Mouse (Mus musculus) lung, embryonic 16.5 days (tissue): ENCODE results near the gene Rnf130. TPM values are rescaled to one million over a fixed set of nuclear protein-coding genes. Genes with fewer than 3 reads are reported as not detected.

Experiments used
- ATAC-seq: fragments of 200-750 bp; cut with Nextera tagmentation; 2 replicates; pipeline ENCODE4 v1.8.0; 2017; ENCODE audit warnings: low read depth, mild to moderate bottlenecking, moderate library complexity
- H3K27ac ChIP-seq: fragments of 300-500 bp; sonication (generic); 2 replicates; pipeline ENCODE4 v1.5.1; 2014; ENCODE audit warnings: mild to moderate bottlenecking, control low read depth, low read length
- H3K27me3 ChIP-seq: fragments of 300-500 bp; sonication (generic); 2 replicates; pipeline ENCODE4 v1.6.1; 2014; ENCODE audit warnings: low read depth, low read length, mixed read lengths; ENCODE audit not compliant: control insufficient read depth, insufficient read depth
- H3K36me3 ChIP-seq: fragments of 300-500 bp; sonication (generic); 2 replicates; pipeline ENCODE4 v1.6.1; 2014; ENCODE audit warnings: low read length; ENCODE audit not compliant: control insufficient read depth, insufficient read depth
- H3K4me1 ChIP-seq: fragments of 300-500 bp; sonication (generic); replicated peaks from 2 replicates; pipeline ENCODE4 v1.6.1; 2014; ENCODE audit warnings: low read length, mixed read lengths; ENCODE audit not compliant: control insufficient read depth, insufficient read depth
- H3K4me2 ChIP-seq: fragments of 300-500 bp; sonication (generic); 2 replicates; pipeline ENCODE4 v1.6.1; 2014; ENCODE audit warnings: low read depth, low read length, control low read depth
- H3K4me3 ChIP-seq: fragments of 300-500 bp; sonication (generic); 2 replicates; pipeline ENCODE4 v1.5.1; 2014; ENCODE audit warnings: mild to moderate bottlenecking, low read length, control low read depth
- H3K9ac ChIP-seq: fragments of 300-500 bp; sonication (generic); 2 replicates; pipeline ENCODE4 v1.6.1; 2014; ENCODE audit warnings: low read length, control low read depth
- H3K9me3 ChIP-seq: fragments of 300-500 bp; sonication (generic); 2 replicates; pipeline ENCODE4 v1.6.1; 2016; ENCODE audit warnings: low read length; ENCODE audit not compliant: control insufficient read depth
- WGBS: fragments of 180-500 bp; shearing (Covaris S2); extraction: QIAGEN DNeasy Blood & Tissue Kit; methylation state at CpG from one replicate; pipeline ENCODE4 v1.1.7; 2014; 5-methylcytosine and 5-hydroxymethylcytosine counted together
- polyA plus RNA-seq: library from polyadenylated mRNA; unstranded; fragments of >200 nt; fragmentation: Nextera tagmentation; extraction: Ambion mirVana; gene quantifications from 2 replicates; pipeline ENCODE4 v1.2.1, GENCODE M21; 2015

Rnf130 gene
- polyA plus RNA-seq, 1 experiment from 2014 or later, result 38.3 TPM

DNA sequence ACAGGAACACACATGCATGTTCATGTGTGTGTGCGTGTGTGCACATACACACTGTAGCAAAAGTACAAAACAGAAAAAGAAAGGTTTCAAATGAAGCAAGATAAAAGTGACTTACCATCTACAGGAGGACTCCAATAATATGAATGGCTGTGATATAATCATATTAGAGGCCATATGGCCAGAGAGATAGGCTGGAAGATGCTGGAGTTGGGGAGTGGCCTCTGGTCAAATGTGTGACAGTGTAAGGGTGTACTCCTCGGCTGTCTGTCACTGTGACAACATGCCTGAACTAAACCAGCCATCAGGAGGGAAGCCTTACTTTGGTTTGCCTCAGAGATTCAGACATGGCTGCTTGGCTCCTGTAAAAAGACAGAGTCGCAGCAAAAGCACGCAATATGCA, 40.1 kb upstream of the Rnf130 start:
- Histone ChIP-seq H3K27ac (no peak overlapping the region), H3K4me2 (no peak overlapping the region), H3K9ac (no peak overlapping the region), H3K36me3 (no peaks in the 10 kb centered on the region), H3K4me3 (no peak overlapping the region), H3K4me1 (no peaks in the 10 kb centered on the region), H3K9me3 (no peaks in the 10 kb centered on the region), H3K27me3 (no peaks in the 10 kb centered on the region)
- ATAC-seq, result no peak
- 82% methylated on average over 4 of the region's 4 CpGs for WGBS

DNA sequence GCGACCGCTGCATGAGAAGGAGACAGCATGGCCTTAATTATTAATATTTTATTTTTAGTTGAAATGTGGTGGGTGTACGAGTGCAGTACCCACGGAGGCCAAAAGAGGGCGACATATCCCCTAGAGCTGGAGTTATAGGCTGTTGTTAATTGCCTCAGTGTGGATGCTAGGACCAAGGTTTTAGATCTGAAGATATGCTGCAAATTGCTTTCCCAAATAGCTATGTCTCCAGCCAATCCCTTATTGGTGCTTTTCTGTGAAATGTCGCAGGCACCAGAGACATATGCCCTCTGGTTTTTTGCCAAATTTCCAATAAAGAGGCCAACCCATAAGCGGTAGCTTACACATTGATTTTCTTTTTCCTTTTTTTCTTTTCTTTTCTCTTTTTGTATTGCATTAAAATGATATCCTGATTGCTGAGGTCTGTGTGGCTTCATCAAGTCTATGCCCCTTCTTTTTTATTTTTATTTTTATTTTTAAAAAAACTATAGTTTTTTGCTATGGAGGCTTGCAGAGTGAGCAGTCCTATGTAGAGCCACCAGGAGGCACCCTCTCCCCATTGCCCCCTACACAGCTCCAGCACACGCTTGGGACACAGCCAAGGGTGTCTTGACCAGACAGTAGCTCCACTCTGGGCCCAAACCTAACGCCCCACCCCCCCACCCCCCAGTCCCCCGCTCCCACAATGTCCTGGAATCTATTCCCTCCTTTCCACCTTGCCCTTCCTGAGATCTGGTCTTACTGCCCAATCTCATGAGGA, 38.7 kb upstream of the Rnf130 start:
- peak; percentile 70; the same call in 1 of the 2 replicates for ATAC-seq
- WGBS, result 20% methylated on average over 10 of the region's 10 CpGs

DNA sequence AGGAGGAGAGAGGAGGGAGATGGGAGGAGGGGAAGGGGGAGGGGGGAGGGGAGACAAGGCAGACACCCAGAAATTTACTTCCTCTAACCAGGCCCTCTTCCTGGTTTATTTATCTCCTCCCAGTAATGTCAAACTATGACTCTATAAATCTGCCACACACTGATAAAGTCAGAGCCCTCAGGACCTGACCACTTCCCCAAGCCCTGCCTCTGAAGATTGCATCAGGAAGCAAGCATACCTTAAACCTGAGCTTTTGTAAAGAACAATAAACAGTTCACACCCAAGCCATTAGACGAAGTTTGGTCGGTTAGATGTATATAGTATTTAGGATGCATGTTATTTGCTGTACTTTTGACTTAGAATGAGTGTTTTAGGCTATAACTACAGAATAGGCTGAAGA, 30.6 kb upstream of the Rnf130 start:
- WGBS, result 25% methylated on average over 2 of the region's 2 CpGs
- no peaks in the 10 kb centered on the region; the same call in 1 of the 2 replicates for H3K4me1 ChIP-seq
- H3K27me3 ChIP-seq, result no peaks in the 10 kb centered on the region

More for the DNA sequence above, 38.7 kb upstream of the Rnf130 start:
- Histone ChIP-seq H3K4me1 (no peaks in the 10 kb centered on the region), H3K9ac (no peak overlapping the region), H3K4me2 (no peak overlapping the region), H3K27me3 (no peaks in the 10 kb centered on the region), H3K4me3 (no peak overlapping the region), H3K9me3 (no peaks in the 10 kb centered on the region), H3K27ac (no peak overlapping the region), H3K36me3 (no peaks in the 10 kb centered on the region)

DNA sequence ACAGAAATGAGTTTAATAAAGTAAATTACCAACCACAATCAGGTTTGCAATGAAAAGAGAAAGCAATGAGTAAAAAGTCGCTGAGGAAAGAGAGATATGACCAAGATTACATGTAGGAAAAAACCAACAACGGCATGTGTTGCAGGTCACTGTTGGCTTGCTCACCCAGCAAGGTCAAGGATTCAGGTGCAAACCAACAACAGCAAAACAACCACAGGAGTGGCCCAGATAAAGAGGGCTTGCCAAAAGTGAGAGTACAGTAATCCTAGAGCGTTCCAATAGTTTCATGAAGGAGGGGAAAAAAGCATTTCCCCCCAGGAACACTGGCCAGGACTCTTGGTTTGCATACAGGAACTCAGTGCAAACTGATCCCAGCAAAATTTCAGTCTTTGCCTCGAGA, 28.7 kb upstream of the Rnf130 start:
- no peak for ATAC-seq
- 62% methylated on average over 4 of the region's 4 CpGs for WGBS
- no peaks in the 10 kb centered on the region for H3K9me3 ChIP-seq
- H3K4me2 ChIP-seq, result no peak overlapping the region
- no peak overlapping the region for H3K4me3 ChIP-seq
- no peaks in the 10 kb centered on the region; the same call in 1 of the 2 replicates for H3K4me1 ChIP-seq
- no peaks in the 10 kb centered on the region for H3K27me3 ChIP-seq
- H3K9ac ChIP-seq, result no peak overlapping the region
- H3K27ac ChIP-seq, result no peak overlapping the region
- H3K36me3 ChIP-seq, result no peaks in the 10 kb centered on the region

More for the DNA sequence above, 30.6 kb upstream of the Rnf130 start:
- Histone ChIP-seq H3K9ac (no peak overlapping the region), H3K36me3 (no peaks in the 10 kb centered on the region), H3K9me3 (no peaks in the 10 kb centered on the region), H3K4me2 (no peak overlapping the region), H3K27ac (no peak overlapping the region), H3K4me3 (no peak overlapping the region)
- ATAC-seq, result no peak

DNA sequence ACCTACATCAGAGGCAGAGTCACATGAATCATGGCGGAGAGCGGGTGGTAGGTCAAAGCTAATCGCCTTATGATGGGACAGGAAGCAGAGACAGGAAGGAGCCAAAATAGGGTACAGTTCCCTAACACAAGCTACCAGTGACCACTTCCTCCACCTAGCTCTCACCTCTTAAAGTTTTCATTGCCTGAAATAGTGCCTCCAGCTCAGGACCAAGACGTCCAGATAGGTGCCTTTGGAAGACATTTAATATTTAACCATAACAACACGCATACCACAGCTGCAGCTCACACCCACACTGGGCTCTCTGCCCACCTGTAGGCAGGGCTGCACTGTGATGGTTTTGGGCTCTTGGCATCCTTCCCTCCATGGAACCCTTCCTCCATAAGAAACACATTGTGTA, 27.8 kb upstream of the Rnf130 start:
- H3K27ac ChIP-seq, result no peak overlapping the region
- WGBS, result 58% methylated on average over 5 of the region's 5 CpGs
- H3K4me3 ChIP-seq, result no peak overlapping the region
- ATAC-seq, result peak; percentile 41; the same call in 1 of the 2 replicates
- no peak overlapping the region for H3K4me2 ChIP-seq
- no peaks in the 10 kb centered on the region for H3K9me3 ChIP-seq
- no peaks in the 10 kb centered on the region for H3K36me3 ChIP-seq
- H3K4me1 ChIP-seq, result no peaks in the 10 kb centered on the region; the same call in 1 of the 2 replicates
- H3K9ac ChIP-seq, result no peak overlapping the region
- no peaks in the 10 kb centered on the region for H3K27me3 ChIP-seq

DNA sequence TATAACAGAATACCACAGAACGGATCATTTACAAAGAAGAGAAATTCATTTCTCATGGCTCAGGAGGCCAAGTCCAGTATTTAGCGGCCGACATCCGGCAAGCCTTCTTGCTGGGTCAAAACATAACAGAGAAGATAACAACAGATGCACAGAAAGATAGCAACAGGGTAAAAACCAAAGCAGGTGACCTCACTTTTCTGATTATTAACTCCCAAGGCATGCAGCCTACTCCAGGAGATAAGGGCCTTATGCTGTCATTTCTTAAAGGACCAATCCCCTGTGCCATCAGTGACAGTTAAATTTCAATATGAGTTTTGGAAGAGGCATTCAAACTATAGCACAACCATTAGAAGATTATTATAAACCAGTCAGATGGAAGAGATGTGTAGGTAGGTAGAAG, 22.3 kb upstream of the Rnf130 start:
- ATAC-seq, result no peak
- H3K9me3 ChIP-seq, result no peaks in the 10 kb centered on the region
- 74% methylated on average over 4 of the region's 4 CpGs for WGBS
- no peaks in the 10 kb centered on the region for H3K27me3 ChIP-seq
- H3K4me3 ChIP-seq, result no peak overlapping the region
- H3K36me3 ChIP-seq, result no peaks in the 10 kb centered on the region
- no peak overlapping the region for H3K4me2 ChIP-seq
- H3K27ac ChIP-seq, result no peak overlapping the region
- no peaks in the 10 kb centered on the region for H3K4me1 ChIP-seq
- H3K9ac ChIP-seq, result no peak overlapping the region

DNA sequence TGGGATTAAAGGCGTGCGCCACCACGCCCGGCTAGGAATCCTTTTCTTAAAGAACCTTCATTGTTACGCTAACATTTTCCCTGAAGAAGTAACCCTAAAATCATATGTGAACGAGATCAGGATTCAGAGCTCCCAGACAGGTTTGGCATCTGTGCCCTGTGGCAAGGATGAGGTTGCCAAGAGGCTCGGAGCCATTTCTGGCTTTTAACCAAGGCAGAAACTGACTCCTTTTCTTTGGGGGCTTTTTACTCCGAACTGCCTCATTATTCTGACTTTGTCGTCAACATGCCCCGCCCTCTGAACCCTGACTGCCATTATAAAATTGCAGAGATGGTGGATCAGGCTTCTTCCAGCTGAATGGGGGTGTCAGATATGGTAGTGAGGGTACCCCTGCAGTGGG, 17.4 kb upstream of the Rnf130 start:
- H3K9me3 ChIP-seq, result no peaks in the 10 kb centered on the region
- no peak for ATAC-seq
- H3K4me2 ChIP-seq, result no peak overlapping the region
- H3K4me1 ChIP-seq, result no peaks in the 10 kb centered on the region
- no peaks in the 10 kb centered on the region for H3K27me3 ChIP-seq
- no peak overlapping the region for H3K4me3 ChIP-seq
- no peaks in the 10 kb centered on the region for H3K36me3 ChIP-seq
- H3K27ac ChIP-seq, result no peak overlapping the region
- H3K9ac ChIP-seq, result no peak overlapping the region
- WGBS, result 76% methylated on average over 10 of the region's 10 CpGs

DNA sequence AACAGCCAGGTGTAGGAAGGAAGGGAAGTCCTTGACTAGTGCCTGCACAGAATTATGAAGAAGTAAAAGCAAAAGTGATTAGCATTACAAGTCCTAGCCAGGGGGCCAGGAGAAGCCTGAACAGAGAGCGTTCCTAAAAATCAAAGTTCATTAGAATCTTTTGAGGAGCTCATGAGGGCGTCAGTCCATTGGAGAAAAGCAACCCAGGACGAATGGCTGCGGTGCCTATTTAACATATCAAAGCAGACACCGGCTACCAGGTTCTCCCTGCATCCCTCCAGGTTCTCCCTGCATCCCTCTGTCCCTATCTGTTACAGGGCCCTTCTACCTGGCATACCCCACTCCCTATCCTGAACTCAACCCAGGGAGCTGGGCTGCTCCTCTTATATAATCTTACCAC, 16.9 kb upstream of the Rnf130 start:
- WGBS, result 35% methylated on average over 5 of the region's 5 CpGs
- H3K36me3 ChIP-seq, result no peaks in the 10 kb centered on the region
- H3K27ac ChIP-seq, result no peak overlapping the region
- no peak overlapping the region for H3K9ac ChIP-seq
- no peak for ATAC-seq
- no peaks in the 10 kb centered on the region for H3K9me3 ChIP-seq
- no peak overlapping the region for H3K4me2 ChIP-seq
- H3K4me1 ChIP-seq, result no peaks in the 10 kb centered on the region
- no peak overlapping the region for H3K4me3 ChIP-seq
- no peaks in the 10 kb centered on the region for H3K27me3 ChIP-seq

DNA sequence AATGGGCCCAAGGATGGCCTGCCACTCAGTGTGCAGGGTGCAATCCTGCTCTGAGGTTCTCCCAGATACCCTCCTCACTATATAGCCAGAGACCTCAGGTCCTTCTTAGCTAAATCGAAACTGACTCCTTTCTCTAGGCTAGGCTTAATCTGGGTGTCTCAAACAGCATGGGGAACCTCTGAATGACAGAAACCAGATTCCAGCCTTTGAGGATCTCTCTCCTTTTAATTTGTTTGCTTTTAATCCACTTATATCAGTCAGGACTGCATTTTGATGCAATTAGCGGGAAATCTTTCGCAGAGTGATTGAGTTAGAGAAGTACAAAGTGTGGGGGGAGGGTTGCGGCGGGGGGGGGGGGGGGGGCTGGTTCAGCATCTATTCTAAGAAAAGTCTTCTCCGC, 12.1 kb upstream of the Rnf130 start:
- Histone ChIP-seq H3K36me3 (no peaks in the 10 kb centered on the region), H3K9ac (no peak overlapping the region), H3K4me3 (no peak overlapping the region), H3K9me3 (no peaks in the 10 kb centered on the region), H3K27ac (no peak overlapping the region), H3K4me2 (no peak overlapping the region), H3K4me1 (no peaks in the 10 kb centered on the region), H3K27me3 (no peaks in the 10 kb centered on the region)
- no peak for ATAC-seq
- WGBS, result 84% methylated on average over 6 of the region's 6 CpGs
